18 mouse cellular contexts compared by ENCODE assay signal in genomic region chr10:96924266-96924672, GRCm38 (mm10).
DNase-seq lines count a peak whose midpoint lies in the region; ATAC-seq and TF ChIP-seq lines count a peak whose summit lies in the region.
"Had no signal": no experiment of that assay in that cellular context is flagged by ENCODE, and none has a peak within 500 bp of the region (broad histone marks: within the 10 kb centered on the region; RNA-seq: fewer than 3 reads in every experiment).

No protein-coding gene starts in this region.

- no peaks in the 10 kb centered on the region for H3K4me1 ChIP-seq in embryonic facial prominence, embryonic 11.5 days (ENCODE audit: control insufficient read depth, insufficient read depth, low read length)
- H3K4me1 ChIP-seq in embryonic facial prominence, embryonic 10.5 days, result no peaks in the 10 kb centered on the region
- peaks cover 9% of the 10 kb centered on the region; the same call in 1 of the 2 replicates for H3K4me1 ChIP-seq in lung, embryonic 16.5 days (replicated peaks; ENCODE audit: control insufficient read depth, insufficient read depth, low read length)
- peaks cover 6% of the 10 kb centered on the region; the same call in 1 of the 2 replicates for H3K4me1 ChIP-seq in embryonic facial prominence, embryonic 15.5 days
- H3K4me1 ChIP-seq in liver, postnatal 0 days (ENCODE audit: insufficient read depth), result no peaks in the 10 kb centered on the region
- H3K4me1 ChIP-seq: limb, embryonic 15.5 days; megakaryocyte, embryonic 14.5 days had no signal

- H3K4me2 ChIP-seq in embryonic facial prominence, embryonic 11.5 days (ENCODE audit: low read depth, low read length), result no peak overlapping the region
- H3K4me2 ChIP-seq in lung, embryonic 16.5 days (ENCODE audit: low read depth, low read length), result no peak overlapping the region
- no peak overlapping the region for H3K4me2 ChIP-seq in embryonic facial prominence, embryonic 15.5 days (replicated peaks)
- peak overlapping the region; percentile 36; the same call in 1 of the 2 replicates for H3K4me2 ChIP-seq in liver, postnatal 0 days (ENCODE audit: low read depth, low read length)
- H3K4me2 ChIP-seq: limb, embryonic 15.5 days had no signal

- TF ChIP-seq EP300 in liver, postnatal 0 days (IDR thresholded peaks at IDR 0.05; ENCODE audit: low read depth), result peak; percentile 63

- H3K36me3 ChIP-seq in embryonic facial prominence, embryonic 11.5 days (replicated peaks; ENCODE audit: control insufficient read depth, insufficient read depth, low read depth, low read length), result no peaks in the 10 kb centered on the region
- no peaks in the 10 kb centered on the region for H3K36me3 ChIP-seq in embryonic facial prominence, embryonic 10.5 days (replicated peaks)
- no peaks in the 10 kb centered on the region for H3K36me3 ChIP-seq in lung, embryonic 16.5 days (ENCODE audit: control insufficient read depth, insufficient read depth, low read length)
- H3K36me3 ChIP-seq in embryonic facial prominence, embryonic 15.5 days, result no peaks in the 10 kb centered on the region
- no peaks in the 10 kb centered on the region for H3K36me3 ChIP-seq in liver, postnatal 0 days (replicated peaks; ENCODE audit: insufficient read depth, low read length)
- H3K36me3 ChIP-seq: G1E; limb, embryonic 15.5 days had no signal

- ATAC-seq in embryonic facial prominence, embryonic 11.5 days (replicated peaks; ENCODE audit: insufficient number of reproducible peaks, low FRiP score, low TSS enrichment, low read depth), result no peak
- ATAC-seq in lung, embryonic 16.5 days (ENCODE audit: low read depth), result peak; percentile 71
- peak; percentile 57; the same call in 1 of the 2 replicates for ATAC-seq in embryonic facial prominence, embryonic 15.5 days (ENCODE audit: insufficient number of reproducible peaks, low FRiP score, low TSS enrichment, low read depth)
- peak; percentile 94 for ATAC-seq in liver, postnatal 0 days
- ATAC-seq: CD4-positive, CD25-positive, alpha-beta regulatory T cell, adult 4 months had no signal

- 77% methylated on average over 2 of the region's 2 CpGs for WGBS in embryonic facial prominence, embryonic 11.5 days
- whole genome bisulfite sequencing in embryonic facial prominence, embryonic 10.5 days, result 79% methylated on average over 2 of the region's 2 CpGs
- WGBS in lung, embryonic 16.5 days, result 59% methylated on average over 2 of the region's 2 CpGs
- 39% methylated on average over 2 of the region's 2 CpGs for WGBS in embryonic facial prominence, embryonic 15.5 days
- WGBS in liver, postnatal 0 days (ENCODE audit: insufficient replicate concordance), result 51% methylated on average over 2 of the region's 2 CpGs

- peak; percentile 26 for DNase-seq in embryonic facial prominence, embryonic 11.5 days (ENCODE audit: low spot score)
- no peak for DNase-seq in embryonic facial prominence, embryonic 10.5 days (ENCODE audit: low spot score)
- DNase-seq in lung, postnatal 14 days, result no peak
- DNase-seq in liver, postnatal 0 days, result peak; percentile 20
- no peak for DNase-seq in left cerebral cortex, adult 9 months (ENCODE audit: low spot score in 2 of 2)
- no peak for DNase-seq in cerebellum, postnatal 10 days
- DNase-seq: adrenal gland, adult 8-10 months; cerebellum, postnatal 25 days; kidney, postnatal 14 days; layer of hippocampus, adult 9-11 months; right cerebral cortex, adult 18-20 months; thymus, postnatal 14 days had no signal

- H3K9ac ChIP-seq in embryonic facial prominence, embryonic 11.5 days (replicated peaks; ENCODE audit: low read length), result no peak overlapping the region
- H3K9ac ChIP-seq in lung, embryonic 16.5 days (ENCODE audit: low read length), result no peak overlapping the region
- no peak overlapping the region for H3K9ac ChIP-seq in embryonic facial prominence, embryonic 15.5 days
- no peak overlapping the region for H3K9ac ChIP-seq in liver, postnatal 0 days (replicated peaks)
- H3K9ac ChIP-seq: limb, embryonic 15.5 days had no signal

- H3K27me3 ChIP-seq in embryonic facial prominence, embryonic 11.5 days (ENCODE audit: control insufficient read depth, insufficient read depth, low read length), result no peaks in the 10 kb centered on the region
- H3K27me3 ChIP-seq in embryonic facial prominence, embryonic 10.5 days (replicated peaks; ENCODE audit: low read depth, poor library complexity, severe bottlenecking), result no peaks in the 10 kb centered on the region
- no peaks in the 10 kb centered on the region for H3K27me3 ChIP-seq in lung, embryonic 16.5 days (ENCODE audit: control insufficient read depth, insufficient read depth, low read depth, low read length)
- H3K27me3 ChIP-seq in embryonic facial prominence, embryonic 15.5 days, result no peaks in the 10 kb centered on the region
- H3K27me3 ChIP-seq in liver, postnatal 0 days (ENCODE audit: insufficient read depth, low read length), result no peaks in the 10 kb centered on the region
- H3K27me3 ChIP-seq: limb, embryonic 15.5 days; megakaryocyte, embryonic 14.5 days had no signal

- H3K9me3 ChIP-seq in embryonic facial prominence, embryonic 11.5 days (replicated peaks; ENCODE audit: control insufficient read depth, low read length), result no peaks in the 10 kb centered on the region
- H3K9me3 ChIP-seq in embryonic facial prominence, embryonic 10.5 days, result peaks cover 5% of the 10 kb centered on the region
- no peaks in the 10 kb centered on the region for H3K9me3 ChIP-seq in lung, embryonic 16.5 days (ENCODE audit: control insufficient read depth, low read length)
- no peaks in the 10 kb centered on the region for H3K9me3 ChIP-seq in embryonic facial prominence, embryonic 15.5 days (replicated peaks)
- no peaks in the 10 kb centered on the region for H3K9me3 ChIP-seq in liver, postnatal 0 days (ENCODE audit: low read length)
- H3K9me3 ChIP-seq: limb, embryonic 15.5 days had no signal

- H3K4me3 ChIP-seq in embryonic facial prominence, embryonic 11.5 days (ENCODE audit: low read depth, low read length), result no peak overlapping the region
- H3K4me3 ChIP-seq in embryonic facial prominence, embryonic 10.5 days, result no peak overlapping the region
- no peak overlapping the region for H3K4me3 ChIP-seq in lung, embryonic 16.5 days (ENCODE audit: low read length)
- H3K4me3 ChIP-seq in embryonic facial prominence, embryonic 15.5 days (replicated peaks), result no peak overlapping the region
- no peak overlapping the region for H3K4me3 ChIP-seq in liver, postnatal 0 days (ENCODE audit: low read depth, low read length)
- H3K4me3 ChIP-seq: limb, embryonic 15.5 days; megakaryocyte, embryonic 14.5 days had no signal

- no peak overlapping the region for H3K27ac ChIP-seq in embryonic facial prominence, embryonic 11.5 days (replicated peaks; ENCODE audit: low read depth, low read length)
- H3K27ac ChIP-seq in embryonic facial prominence, embryonic 10.5 days (replicated peaks), result no peak overlapping the region
- peak overlapping the region; percentile 54 for H3K27ac ChIP-seq in lung, embryonic 16.5 days (ENCODE audit: low read length)
- H3K27ac ChIP-seq in embryonic facial prominence, embryonic 15.5 days (replicated peaks), result peak overlapping the region; percentile 17
- H3K27ac ChIP-seq in liver, postnatal 0 days (ENCODE audit: low read depth), result peak overlapping the region; percentile 90

- no peak for TF ChIP-seq CTCF in liver, postnatal 0 days (IDR thresholded peaks at IDR 0.05; ENCODE audit: low read depth)

Comparison
In these comparisons a context has a peak if more than half of its experiments do, and no peak if none do; other contexts are left out.
1. DNase-seq: peak in embryonic facial prominence, embryonic 11.5 days (single experiment) and liver, postnatal 0 days (single experiment); none in embryonic facial prominence, embryonic 10.5 days (single experiment), lung, postnatal 14 days (single experiment), left cerebral cortex, adult 9 months (0 of 2) and cerebellum, postnatal 10 days (0 of 2).
2. H3K27ac ChIP-seq: peak in lung, embryonic 16.5 days (single experiment), embryonic facial prominence, embryonic 15.5 days (single experiment) and liver, postnatal 0 days (single experiment); none in embryonic facial prominence, embryonic 11.5 days (single experiment) and embryonic facial prominence, embryonic 10.5 days (single experiment).